Mouse (Mus musculus): ENCODE data around the gene Spo11.
A peak's percentile ranks its signal among the peaks of the same experiment; 100 is the strongest.

The Spo11 gene

DNA sequence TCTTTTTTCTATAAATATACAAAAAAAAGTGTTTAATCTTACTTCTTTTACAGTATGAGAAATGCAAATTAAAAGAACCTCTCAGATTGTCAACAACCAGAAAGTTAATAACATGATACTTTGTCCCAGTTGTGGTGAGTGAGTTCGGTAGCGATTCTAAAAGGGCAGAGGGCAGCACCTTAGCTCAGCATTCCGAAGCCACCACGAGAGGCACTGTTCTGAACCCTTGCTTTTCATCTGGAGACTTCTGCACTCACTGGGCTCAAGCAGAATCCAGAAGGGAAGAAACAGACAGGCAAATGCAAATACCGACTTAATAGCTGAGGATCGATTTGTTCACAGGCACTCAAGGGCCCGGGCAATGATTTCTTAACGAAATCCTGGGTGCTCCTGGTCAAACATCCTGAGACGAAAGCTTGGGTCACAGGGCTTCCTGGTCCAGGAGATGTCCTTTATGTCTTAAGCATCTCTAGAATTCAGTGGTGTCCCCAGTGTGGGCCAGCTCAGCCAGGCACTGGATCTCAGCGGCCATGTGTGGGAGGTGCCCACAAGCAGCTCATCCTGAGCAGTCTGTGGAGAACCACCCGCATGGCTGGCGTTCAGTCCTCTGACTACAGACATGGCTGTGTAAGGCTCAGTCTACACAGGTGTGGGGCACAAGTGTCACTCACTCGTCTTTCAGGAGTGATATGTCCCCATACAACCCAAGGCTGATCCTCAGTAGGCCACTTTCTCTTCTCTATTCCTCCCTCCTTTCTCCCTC, 18.3 kb upstream of the Spo11 start:
- no peak for DNase-seq

DNA sequence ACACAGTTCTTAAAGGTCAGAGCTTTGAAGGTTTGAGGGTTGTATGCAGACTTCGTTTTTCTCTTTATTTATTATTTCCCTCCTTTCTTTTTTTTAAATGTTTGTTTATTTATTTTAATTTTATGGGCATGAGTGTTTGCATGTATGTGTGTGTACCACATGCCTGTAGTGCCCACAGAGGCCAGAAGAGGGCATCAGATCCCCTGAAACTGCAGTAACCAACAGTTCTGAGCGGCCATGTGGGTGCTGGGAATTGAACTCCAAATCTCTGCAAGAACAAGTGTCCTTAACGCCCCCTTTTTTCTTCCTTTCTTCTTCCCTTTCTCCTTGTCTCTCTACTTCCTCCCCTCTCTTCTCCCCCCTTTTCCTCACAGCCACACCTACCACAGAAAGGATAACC, 17.1 kb upstream of the Spo11 start:
- DNase-seq = peak in 1 of 2 experiments; percentile 18

DNA sequence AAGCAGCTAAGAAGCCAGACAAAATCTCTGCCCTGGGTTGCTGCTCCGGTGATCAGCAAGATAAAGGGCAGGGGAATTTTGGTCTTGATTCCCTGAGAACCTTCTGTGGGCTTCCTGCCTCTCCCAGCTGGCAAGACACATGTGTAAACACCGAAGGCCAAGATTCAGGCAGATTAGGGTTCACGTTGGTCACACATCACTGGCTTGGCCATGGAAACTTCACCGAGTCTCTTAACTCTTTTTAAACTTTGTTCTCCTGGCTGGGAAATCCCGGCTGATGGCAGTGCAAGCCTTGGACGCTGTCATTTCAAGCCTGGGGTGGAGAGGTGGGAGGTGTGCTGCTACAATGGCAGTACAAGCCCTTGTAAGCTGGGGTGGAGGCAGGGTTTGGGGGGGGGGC, 16.3 kb upstream of the Spo11 start:
- DNase-seq = no peak

DNA sequence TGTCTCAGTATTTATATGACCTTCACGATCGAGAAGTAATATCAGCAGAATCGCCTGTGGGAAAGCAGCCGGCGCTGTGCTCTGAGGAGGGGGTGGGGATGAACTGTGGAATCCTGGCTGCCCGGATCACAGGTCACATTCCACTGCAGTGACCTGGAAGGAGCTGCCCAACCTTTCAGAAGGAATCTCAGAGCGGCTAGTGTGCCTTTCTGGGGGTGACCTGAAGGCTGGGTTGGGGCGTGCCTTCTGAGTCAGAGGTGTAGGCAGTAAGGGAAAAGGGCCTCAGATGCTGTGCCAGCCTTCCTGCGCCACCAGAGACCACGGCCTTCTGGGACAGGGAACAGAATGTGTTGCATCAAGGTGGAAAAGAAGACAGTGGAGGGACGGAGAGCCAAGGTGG, 12.3 kb upstream of the Spo11 start:
- no peak for DNase-seq

DNA sequence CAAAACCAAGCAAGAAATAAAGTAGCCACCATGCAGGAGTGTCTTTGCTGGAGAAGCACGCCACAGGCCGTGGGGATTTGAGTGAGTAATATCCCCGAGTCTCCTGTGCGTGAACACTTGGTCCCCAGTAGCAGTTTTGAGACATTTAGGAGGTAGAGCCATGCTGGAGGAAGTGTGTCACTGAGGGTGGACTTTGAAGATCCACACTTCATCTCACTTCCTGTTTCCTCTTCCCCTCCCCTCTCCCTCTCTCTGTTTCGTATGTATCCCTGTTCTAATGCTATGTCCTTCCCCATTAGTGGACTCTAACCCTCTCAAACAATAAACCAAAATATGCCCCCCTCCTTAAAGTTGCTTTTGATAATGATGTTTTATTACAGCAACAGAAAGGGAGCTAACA, 11.0 kb upstream of the Spo11 start:
- peak; percentile 12 to 17 for DNase-seq

DNA sequence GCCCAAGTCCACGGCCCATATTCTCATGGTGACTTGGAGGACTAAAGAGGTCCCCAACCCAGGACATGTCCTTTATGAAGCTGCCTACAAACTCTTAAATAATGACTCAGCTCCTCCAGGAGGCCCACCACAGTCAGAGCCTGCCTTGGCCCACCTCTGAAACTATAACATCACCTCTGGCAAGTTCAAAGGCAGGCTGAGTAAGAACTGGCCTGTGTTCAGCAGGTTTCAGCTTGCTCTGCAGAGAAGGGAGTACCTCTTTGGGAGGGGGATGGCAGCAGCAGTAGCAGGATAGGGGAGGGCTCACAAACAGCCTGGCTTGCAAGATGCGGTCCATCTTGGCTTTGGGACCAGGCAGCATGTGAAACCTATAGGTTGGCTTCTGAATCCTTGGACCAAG, 5.6 kb upstream of the Spo11 start:
- DNase-seq = no peak

DNA sequence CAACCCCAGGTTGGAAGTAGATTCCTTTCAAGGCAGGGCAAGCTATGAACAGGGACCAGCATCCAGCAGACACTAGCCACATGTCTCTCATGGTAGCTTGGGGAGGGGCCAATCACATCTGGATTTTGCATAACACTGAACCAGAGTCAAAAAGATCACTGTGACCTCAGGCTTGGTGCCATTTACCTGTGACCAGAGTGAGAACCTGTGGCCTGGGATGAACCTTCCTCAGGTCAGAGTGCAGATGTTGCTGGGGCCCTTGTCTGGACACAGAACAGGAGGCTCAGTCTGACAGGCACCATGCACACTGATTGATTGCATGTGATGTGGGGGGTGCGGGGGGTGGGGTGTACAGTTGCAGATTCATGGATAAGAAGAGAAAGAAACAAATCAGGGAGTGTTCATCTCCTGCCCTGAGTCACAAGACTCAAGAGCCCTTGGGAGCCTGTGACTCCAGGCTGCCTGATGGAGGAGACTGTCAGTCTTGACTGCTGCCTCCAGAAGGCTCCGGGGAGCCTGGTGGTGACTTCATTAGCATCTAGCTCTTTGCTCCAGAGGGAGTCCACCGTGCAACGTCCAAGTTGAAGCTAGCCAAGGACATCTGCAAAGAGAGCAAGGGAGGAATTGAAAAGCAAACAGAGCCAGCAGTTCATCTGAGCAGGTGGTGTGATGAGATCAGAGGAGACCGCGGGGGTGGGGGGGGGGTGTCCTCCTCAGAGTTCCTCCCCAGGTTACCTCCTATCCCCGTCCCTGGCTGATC, 3.5 kb upstream of the Spo11 start:
- no peak for DNase-seq

DNA sequence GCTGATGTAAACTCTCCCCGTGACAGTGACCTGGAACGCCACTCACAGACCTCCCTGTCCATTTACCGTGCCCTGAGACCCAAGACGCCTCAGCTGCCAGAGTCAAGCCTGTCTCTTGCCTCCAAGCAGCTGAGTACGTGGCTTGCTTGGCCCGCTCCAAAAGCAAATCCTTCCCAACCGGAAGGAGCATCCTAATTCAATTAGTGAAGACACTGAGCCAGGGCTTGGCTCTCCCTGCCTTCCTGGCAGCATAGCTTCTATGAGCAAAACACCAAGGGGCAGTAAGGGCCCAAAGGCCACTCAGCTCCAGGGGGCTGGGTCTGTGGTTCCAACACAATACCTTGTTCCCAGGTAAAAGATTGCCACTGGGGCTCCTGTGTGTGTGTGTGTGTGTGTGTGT, 2.8 kb upstream of the Spo11 start:
- no peak for DNase-seq

DNA sequence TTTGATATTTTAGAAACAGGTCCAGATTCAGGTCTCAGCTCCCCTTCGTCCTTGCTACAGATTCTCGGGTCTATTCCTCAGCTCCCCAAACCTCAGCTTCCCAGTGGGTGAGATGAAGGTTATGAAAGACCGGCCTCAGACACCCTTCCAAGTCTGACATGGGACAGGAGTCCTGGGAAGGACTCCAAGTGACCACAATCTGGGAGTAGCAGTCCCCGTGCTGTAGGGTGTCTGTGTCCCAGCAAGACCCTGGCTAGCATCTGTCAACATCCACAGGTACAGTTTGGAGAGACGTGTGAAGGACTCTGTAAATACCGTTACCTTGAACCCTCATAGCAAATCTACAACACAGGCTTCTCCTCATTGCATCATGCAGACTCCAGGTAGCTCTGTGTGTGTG, 2.3 kb upstream of the Spo11 start:
- DNase-seq = no peak

DNA sequence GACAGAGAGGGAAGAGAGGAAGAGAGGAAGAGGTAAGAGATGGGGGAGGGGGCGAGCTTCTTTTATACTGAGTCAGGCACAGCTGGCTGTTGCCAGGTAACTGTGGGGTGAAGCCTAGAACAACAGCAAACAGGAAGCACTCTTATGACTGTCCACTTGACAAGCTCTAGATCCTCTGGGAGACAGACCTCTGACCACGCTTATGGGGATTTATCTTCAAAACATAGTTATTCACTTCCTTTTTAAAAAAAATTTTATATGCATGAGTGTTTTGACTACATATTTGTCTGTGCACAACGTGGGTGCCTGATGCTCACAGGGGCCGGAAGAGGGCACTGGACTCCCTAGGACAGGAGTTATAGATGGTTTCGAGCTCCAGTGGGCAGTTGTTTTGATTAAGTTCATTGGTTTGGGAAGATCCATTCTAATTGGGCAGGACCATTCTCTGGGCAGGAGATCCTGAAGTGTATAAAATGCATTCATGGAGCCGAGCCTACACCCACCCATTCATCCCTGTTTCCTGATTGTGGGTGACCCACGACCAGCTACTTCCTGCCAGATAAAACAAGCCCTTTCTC, 750 bp upstream of the Spo11 start:
- DNase-seq = peak; percentile 66 to 73

DNA sequence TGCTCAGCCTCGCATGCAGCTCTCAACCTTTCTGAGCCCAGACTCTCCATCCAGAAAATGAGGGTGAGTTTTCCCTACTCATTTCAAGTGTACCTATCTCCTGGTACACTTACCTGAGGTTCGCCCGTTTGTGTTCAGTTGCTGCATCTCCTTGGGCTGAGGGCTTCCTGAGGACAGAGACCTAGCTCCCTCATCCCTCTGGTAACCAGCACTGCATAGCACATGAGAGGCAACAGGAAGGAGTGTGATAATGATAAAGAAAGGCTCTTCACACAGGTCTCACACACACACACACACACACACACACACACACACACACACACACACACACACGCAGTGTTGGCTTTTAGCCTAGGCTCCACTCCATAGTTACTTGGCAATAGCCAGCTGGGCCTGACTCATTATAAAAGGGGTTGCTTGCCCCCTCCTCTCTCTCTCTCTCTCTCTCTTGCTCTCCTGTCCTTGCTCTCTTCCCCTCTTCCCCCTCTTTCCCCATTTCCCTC, 682 bp downstream of the Spo11 start:
- peak in 1 of 2 experiments; percentile 9 for DNase-seq

DNA sequence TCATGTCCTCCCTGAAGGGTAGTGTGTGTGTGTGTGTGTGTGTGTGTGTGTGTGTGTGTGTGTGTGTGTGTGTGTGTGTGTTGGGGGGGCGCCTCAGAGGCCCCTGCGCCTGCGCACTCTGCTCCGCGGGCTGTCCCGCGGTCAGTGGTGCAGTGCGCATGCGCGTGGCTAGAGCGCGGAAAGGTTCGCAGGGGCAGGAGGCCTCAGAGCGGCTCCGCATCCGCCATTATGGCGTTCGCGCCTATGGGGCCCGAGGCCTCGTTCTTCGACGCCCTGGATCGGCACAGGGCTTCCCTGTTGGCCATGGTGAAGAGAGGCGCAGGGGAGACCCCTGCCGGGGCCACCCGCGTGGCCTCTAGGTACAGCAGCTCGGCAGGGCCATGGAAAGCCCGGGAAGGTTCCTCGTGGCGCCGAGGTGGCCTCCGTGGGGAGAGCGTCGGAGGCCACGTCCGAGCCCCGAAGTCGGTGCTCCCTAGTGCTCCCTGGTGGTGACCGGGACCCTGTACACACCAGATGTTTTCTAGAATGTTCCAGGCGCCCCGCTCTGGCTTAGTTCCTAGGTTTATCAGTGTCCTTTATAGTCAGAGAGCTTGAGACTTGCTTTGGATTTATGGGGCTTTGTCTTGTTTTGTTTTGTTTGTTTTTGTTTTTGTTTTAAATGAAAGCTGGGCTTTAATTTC, 2.3 kb downstream of the Spo11 start:
- DNase-seq = no peak

DNA sequence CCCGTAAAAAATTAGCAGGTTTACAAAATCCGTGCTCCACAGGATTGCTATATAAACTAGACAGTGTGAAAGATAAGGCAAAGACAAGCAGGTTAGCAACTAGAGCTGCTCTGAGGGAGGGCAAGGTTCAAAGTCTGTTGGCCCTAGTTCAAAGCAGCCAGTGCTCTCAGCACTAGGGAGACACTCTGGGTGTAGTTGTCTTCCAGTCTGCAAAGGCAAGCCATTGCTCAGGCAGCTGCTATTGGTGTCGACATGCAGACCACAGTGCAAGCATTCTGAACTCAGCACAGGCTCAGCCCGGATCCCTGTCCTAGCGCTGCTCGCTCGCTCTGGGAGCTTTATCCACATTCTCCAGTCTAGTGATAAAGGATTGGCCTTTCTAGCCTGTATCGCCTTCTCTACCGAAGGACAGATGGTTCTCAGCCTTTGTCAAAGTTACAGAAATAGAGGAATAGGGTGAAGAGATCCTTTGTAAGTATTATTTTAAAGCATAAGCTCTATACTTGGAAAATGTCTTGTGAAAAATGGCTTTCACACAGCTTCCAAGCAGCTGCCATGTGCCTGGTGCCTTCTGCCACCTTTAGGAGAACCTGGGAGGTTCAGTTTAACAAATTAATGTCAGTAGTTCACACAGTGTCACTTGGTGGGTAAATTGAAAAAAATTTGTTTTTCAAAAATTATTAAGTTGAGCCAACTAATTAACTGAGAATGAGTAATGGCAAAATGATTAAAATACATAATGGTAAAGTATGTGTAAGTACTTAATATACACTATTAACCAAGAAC, 5.5 kb downstream of the Spo11 start:
- no peak for DNase-seq

DNA sequence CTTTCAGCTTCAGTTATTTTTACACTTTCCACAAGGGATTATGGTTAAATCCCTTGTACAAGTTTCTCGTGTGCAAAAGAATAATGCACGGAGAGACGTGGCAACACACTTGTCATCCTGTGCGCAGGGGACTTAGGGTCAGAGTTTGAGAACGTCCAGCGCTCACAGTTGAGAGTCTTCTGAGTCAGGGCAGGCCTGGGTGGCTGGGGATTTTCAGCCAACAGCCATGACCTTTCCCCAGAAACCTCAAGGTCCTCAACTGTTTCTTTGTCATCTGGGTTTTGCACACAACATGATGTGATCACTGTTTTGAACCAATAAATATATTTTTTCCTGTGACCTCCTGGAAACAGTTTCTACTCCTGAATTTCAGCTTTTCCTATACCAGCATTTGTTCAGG, 12.7 kb downstream of the Spo11 start:
- DNase-seq = no peak

DNA sequence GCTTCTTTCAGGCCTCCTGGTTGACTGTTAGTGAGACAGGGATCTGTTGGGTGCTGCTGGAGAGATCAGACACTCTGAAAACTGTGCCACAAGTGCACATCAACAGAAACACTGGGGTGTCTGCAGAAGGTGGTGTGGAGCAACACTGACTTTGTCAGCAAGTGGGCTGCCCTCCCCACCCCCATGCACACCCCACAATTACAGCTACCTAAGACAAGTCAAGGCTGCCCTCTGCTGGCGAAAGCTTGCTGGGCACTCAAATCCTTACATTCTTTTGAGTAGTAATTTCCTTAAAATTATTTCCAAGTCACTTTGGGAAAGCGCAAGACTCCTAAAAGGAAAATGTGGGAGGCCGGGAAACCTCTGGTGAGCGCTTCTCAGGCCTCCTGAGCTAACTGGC, 18.7 kb downstream of the Spo11 start:
- DNase-seq = peak; percentile 83 to 84

DNA sequence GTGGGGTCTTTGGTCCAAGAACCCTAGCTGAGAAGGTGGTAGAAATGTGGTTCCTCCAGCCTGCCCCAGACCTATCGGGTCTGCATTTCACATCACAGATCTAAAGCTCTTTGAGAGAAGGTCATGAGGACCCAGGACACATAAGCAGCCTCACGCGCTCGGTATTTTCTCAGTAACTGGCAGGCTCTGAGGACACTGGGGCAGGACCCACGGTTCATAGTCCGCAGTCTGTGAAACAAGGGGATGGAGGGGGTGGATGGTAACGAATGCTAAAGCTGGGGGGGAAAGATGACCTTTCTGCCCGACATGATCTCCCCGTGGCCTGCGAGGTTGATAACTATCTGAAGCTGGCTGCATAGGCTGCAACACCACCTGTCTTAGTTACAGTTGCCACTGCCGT, 20.2 kb downstream of the Spo11 start:
- DNase-seq = no peak

DNA sequence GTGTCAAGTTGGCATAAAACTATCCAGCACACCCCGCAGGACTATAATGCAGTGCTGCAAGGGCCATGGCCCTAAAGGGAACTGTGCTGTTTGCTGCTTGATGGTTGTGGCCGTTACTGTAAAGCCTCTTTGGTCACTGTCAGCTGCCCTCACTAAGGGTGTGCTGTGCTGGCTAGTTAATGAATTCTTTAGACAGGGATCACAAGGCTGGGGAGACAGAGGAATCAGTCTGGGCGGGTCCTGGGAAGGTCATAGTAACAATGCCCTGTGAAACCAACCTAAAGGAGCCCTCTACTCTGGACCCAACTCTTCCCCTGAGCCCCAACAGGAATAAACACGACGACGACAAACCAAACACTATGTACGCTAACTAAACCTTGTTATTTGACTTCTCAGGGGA, 21.0 kb downstream of the Spo11 start:
- DNase-seq = no peak

DNA sequence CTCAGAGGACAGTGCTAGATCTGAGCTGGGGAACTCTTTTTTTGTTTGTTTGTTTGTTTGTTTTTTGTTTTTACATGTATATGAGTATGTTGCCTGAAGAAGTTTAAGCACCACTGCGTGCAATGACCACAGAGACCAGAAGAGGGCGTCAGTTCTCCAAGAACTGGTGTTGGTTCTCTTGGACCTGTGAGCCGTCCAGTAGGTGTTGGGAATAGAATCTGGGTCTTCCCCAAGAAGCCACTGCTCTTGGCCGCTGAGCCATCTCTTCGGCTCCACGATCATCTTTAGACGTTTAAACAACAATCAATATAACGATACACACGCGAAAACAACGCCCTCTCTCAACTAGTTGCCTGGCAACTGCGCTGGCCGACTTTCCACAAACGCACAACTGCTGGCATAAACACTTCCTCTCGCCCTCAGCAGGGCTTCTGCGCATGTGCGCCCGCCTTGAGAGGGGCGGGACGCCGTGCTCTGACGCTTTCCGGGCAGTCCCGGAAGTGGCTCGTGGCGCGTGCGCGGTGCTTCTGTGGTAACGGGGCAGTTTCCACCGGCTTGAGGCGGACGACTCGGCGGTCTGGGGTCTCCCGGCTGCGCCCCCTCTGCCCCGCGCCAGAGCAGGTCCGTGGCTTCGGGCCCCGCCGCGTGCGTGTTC, 22.3 kb downstream of the Spo11 start, which contains the start of gene Rae1:
Rae1 (plus strand) TSS at position 488 of the 655 bp plus-strand sequence.
- peak; percentile 99 to 100 for DNase-seq

DNA sequence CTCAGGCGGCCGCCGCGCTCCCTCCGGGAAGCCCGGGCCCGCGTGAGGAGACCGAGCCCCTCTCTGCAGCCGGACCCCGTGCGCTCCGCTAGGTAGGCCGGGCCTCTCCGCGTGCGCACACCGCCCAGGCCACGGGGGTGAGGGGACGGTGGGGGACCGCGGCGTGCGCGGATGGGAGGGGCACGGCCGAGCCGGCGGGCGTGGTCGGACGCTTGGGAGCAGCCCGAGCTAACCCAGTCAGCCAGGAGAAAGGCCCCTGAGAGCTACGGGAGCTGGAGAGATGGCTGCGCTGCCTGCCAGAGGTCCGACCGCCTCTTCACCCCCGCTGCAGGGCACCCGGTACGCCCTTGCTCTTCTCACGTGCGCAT, 22.8 kb downstream of the Spo11 start:
- no peak for DNase-seq

DNA sequence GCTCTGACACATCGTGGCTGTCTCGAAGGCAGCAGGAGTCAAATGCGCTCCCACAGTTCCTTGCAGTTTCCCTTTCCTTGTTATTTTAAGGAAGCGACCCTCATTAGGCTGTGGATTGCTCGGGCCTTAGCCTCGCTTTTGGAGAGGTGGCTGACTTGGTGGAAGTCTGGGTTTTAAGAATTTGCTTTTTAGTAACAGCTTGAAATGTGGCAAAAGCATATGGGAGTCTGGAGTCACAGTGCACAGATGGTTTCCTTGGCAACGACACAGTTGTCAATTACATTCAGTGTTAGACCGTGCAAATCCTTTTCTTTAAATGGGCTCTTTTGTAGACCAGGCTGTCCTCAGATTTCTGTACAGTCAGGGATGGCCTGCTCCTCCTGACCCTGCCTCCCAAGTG, 23.4 kb downstream of the Spo11 start:
- no peak for DNase-seq

DNA sequence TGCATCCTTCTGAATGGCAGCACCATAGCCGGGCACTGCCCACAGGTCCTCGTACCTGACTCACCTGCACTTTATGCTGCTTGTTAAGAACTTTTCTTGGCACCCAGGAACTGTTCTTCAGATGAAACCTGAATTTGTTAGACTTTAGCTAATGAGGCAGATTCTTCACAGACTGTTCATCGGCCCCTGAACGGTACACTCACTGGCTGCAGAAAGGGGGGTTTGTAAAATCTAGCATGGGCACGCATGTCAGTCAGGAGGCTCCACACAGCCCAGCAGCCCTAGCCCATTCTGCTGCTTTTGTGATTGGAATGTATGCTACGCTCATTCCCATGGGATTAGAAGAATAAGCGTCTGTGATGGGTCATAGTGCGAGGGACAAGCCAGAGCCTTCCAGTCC, 26.2 kb downstream of the Spo11 start:
- no peak for DNase-seq

DNA sequence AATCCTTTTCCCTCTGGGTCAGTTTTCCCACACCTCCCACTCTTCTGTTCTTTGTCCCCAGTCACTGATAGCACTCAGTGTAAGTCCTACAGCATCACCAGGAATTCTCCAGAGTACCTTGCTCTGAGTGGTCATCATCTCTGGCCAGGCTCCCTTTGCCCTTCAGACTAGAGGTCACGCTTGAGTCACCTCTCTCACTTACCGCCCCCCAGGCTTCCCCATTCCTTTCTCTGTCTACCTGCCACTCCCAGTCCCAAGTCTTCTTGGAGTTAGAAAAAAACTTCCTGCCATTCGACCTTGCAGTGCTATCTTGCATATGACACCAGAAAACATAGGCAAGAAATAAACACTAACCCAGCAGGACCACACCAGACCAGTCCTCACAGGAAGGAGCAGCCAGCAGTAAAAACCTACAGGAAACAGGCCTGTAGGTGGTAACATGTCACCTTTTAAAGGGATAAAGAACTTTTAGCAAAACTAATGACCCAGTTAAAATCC, 32.8 kb downstream of the Spo11 start:
- no peak for DNase-seq

Measured in B cell, adult 2 months (primary cell).